Mouse (Mus musculus) adrenal gland, postnatal 25 days (tissue): ENCODE data around the gene Cnnm3. TPM values are rescaled to one million over a fixed set of nuclear protein-coding genes. Genes with fewer than 3 reads are reported as not detected.

ENCODE experiments used
- DNase-seq: peaks from one replicate; pipeline ENCODE4 v3.0.0; 2021; ENCODE audit warnings: mixed read lengths
- total RNA-seq: library from RNA; stranded (reverse); gene quantifications from 2 replicates; pipeline ENCODE4 v1.2.3, GENCODE M21; 2021

The Cnnm3 gene
- total RNA-seq, 1 experiment from 2014 or later = 53.2 TPM

DNA sequence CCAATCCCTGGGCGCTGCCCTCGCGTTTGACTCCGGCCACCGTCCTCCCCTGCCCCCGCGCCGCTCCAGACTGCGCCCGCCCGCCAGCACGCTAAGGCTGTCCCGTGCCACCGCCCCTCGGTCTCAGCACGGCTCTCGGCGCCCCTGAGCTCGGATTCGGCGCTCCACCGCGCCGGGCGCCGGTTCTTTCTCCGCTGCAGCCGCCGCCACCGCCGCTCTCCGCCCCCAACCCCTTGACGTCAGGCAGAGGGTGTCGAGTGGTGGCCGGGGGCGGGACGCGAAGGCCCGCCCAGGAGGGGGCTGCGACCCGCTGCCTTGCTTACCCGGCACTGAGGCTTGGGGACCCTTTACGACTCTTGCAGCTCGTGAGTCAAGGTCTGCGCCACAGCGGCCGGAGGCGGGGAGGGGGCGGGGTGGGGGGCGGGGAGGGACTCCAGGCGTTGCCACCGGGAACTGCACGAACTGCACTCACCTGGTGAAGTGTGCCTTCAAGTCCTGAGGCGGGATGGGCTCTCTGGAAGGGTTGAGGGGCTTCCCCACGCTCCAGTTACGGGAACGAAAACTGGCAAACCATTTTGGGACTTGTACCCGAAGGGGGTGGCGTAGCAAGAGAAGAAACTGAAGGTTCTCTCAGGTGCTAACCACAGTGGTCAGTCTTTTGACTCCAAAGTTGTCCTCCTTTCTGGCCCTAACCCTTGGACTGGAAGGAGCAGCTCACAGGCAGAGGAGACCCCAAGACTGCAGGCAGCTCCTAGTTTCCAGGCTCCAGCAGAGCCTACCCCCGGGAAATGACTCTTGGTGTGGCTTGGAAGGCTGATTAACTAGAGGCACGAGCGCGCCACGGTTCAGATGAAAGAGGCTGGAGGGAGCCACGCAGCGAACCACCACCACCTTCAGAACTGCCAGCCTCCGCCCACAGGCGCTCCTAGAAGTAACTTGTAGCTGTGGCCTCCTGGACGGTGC lies 46.6 kb downstream of the Cnnm3 start, which contains the start of gene Sema4c:
Gene Sema4c, minus strand, starts transcription at position 319 of the 963 bp plus-strand sequence.
- peak; percentile 79 for DNase-seq

- no peak for DNase-seq
These were observed 47.6 kb downstream of the Cnnm3 start for GRCm38 (mm10) chr1:36559256-36559655.

DNA sequence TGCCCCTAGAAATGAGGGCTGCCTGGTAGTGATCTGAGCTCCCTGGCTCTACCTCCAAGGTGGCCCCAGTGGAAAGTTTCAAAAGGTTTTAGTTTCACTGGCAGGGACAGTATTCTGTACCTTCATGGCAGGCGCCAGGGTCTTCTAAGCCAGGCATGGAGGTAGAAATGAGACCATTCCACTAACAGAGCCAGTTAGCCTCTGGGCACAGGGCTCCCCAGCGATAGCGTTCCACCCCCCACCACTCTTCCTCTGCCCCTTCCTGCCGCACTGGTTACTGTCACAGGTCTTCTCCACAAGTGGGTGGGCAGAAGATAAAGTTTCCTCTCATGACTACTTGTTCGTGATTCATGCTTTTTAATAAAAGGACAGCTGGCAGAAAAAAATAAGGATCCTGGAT lies 48.2 kb downstream of the Cnnm3 start:
- DNase-seq = no peak

DNA sequence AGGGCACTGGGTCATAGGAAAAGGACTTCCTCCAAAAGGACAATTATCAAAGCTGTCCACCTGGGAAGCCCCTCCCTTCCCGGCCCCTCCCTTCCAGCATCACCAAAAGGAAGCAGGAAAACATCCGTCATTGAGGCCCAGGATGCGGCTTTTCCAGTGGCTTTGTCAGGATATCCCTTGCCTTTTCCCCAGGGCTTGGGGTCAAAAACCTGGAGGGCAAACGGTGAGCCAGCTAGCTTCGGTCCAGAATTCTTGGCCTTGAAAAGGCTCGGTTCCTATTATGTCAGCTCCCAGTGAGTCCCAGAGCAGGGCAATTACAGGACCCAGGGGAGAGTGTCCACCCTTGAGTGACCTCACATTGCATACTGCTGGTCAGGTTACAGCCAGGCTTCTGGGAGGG lies 49.2 kb downstream of the Cnnm3 start:
- DNase-seq = no peak

DNA sequence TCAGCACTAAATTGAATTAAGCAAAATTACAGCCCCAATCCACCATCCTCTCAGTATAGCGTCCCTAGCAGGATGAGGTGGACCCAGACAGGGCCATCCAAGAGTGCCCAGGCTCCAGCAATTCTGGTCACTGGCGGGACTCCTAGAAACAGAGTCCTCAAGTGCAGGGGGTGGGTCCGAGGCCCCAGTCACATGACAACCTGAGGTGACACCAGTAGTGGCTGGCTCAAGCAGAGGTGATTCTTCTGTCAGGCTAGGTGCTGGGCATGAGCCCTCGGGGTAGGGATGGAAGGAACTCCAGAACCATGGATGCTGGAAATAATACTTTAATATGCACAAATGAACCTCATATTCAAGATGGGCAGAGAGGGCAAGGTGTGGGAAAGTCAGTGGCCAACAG lies 50.7 kb downstream of the Cnnm3 start:
- DNase-seq = no peak

GRCm38 (mm10) chr1:36563197-36563596 lies 51.5 kb downstream of the Cnnm3 start:
- DNase-seq = no peak

DNA sequence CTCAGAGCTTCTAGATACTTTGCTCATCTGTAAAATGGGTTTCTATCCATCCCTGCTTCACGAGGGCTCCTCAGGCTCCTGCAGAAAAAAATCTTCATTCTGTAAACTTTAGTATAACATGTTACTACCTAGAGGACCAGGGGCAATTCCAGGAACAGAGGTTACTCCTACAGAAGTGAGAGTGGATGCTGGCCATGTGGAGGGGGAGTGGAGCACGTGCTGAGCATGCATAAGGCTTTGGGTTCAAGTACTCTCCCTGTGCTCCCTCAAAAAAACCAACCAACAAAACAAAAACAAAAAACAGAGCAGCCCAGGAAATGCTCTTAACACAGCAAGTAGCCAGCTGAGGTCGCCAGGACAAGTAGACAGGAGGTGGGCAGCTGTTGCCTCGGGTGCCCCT lies 52.0 kb downstream of the Cnnm3 start:
- DNase-seq = no peak

DNA sequence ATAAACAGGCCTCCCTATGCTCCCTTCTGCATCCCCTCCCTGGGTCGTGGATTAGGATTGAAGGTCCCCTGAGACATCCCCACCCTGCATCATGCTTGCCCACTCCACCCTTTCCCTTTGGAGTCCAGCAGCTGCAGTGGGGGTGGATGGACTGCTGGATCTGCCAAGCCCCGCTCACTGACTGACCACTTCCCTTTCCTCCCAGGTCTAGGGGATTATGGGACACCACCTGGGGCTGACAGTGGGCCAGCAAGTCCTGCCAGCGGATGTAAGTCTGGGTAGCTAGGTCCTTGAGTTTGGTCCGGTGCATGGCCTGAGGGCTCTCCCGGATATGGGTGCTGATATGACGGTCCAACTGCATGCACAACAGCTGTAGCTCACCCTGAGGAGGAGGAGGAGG lies 52.4 kb downstream of the Cnnm3 start:
- DNase-seq = no peak

- no peak for DNase-seq
These were observed 54.8 kb downstream of the Cnnm3 start for GRCm38 (mm10) chr1:36566425-36566824.

GRCm38 (mm10) chr1:36567818-36568603 lies 56.3 kb downstream of the Cnnm3 start:
- no peak for DNase-seq

DNA sequence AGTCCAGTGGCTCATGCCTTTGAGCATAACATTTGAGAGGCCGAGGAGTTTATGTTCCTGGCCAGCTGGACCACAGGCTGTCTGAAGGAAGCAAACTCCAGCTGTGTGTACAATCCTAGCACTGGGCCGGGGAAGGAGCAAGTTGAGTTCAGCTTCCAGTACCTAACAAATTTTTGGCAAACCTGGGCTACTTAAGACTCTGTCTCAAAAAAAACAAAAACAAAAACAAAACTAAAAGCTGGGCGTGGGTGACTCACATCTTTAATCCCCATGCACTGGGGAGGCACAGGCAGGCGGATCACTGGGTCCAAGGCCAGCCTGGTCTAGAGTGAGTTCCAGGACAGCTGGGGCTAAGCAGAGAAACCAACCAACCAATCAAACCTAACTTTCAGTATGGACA lies 57.1 kb downstream of the Cnnm3 start:
- DNase-seq = peak; percentile 37

DNA sequence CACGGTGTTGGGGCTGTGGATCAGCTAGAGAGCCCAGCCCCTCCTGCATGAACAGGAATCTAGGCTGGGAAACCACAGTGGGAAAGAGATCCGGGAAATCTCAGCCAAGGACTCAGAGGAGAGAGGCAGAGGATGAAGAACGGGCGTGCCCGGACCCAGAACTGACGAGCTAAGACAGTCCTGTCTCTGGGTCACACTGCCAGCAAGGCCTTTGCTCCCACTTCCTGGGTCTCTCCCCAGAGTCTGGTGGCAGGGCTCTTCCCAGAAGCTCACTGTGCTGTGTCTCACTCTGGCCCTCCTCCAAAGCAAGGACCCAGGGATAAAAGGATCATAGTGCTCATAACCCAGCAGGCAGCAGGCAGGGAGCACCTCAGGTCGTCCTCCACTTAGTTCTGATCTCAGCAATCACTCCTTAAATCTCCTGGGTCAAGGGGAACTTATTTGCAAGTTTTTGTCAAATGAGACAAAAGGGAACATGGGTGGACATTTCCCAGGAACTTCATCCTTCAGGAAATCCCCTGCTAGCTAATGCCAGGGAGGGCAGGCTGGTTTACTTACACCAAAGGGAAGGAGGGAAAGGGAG lies 58.1 kb downstream of the Cnnm3 start:
- DNase-seq = no peak

GRCm38 (mm10) chr1:36570320-36570719 lies 58.7 kb downstream of the Cnnm3 start:
- DNase-seq = no peak

- peak; percentile 66 for DNase-seq
These were observed 60.0 kb downstream of the Cnnm3 start for GRCm38 (mm10) chr1:36571627-36572026.

GRCm38 (mm10) chr1:36572140-36572700 lies 60.6 kb downstream of the Cnnm3 start:
- no peak for DNase-seq

DNA sequence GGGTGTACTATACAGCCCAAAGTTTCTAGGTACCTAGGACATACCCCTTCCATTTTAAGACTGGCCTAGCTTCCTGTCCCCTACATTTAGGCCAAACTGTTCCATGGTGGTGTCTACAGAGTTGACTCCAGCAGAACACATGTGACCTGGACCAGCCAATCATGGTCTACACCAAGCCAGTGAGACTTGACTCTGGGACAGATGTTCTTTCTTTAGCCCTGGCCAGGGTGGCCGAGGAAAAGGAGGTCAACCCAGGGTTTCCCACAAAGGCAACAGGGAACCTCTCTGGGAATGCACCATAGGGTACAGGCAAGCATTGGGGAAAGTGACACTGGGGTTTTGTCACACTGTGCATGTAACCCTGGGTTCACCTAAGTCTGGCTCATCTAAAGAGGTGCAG lies 61.0 kb downstream of the Cnnm3 start:
- no peak for DNase-seq

GRCm38 (mm10) chr1:36573524-36573923 lies 61.9 kb downstream of the Cnnm3 start:
- no peak for DNase-seq

GRCm38 (mm10) chr1:36574196-36574955 lies 62.7 kb downstream of the Cnnm3 start:
- DNase-seq = no peak

- no peak for DNase-seq
These were observed 63.7 kb downstream of the Cnnm3 start for GRCm38 (mm10) chr1:36575347-36575746.

GRCm38 (mm10) chr1:36576991-36577675 lies 65.5 kb downstream of the Cnnm3 start:
- no peak for DNase-seq
